Mouse (Mus musculus): Measurements from ENCODE around the gene Hcst.

- TF ChIP-seq EP300 (IDR thresholded peaks at IDR 0.05; ENCODE audit: low read depth) (no peak), CTCF (IDR thresholded peaks at IDR 0.05; ENCODE audit: low read depth) (no peak)
These were observed 25.3 kb downstream of the Hcst start for GRCm38 (mm10) chr7:30394379-30394778.
